7 mouse cellular contexts compared by ENCODE assay signal in the genomic region with DNA sequence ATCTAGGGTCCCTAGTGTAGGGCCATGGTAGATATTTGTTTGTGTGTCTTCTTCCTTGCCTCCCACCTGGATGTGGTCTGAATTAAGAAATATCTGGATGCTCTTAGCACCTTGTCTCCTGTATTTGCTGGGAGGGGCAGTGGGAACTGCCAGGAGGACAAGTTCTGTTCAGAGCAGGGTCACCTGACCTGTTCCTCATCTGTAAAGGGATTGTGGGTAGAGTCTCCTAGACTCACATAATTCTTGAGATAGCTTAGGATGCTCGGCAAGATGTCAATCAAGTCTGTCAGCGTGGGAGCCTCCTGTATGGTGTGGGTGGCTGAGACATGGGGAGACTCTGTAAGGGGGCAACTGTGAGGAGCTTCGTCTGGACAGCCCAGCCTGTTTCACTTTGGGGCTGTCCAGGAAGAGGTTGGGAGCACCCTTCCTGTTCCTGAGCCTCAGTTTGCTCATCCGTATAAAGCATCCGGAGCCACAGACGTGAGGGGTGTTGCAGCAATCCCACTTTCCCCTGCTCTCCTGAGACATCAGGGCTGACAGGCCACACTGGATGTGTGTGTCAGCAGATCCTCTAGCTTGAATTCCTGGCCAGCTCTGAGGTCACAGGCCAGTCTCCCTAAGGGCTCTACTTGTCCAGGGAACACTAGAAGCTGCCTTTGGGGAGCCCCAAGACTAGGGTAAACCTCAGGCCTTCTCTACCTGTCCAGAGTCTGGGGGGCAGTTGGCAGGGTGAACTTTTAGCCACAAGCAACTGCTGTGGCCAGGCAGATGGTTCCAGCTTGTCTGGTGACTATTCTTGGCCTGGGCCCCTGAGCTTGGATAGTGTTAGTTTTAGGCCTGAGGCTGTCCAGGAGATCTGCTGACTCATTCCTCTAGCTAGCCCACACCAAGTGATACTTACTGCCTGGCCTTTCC. TPM values are rescaled to one million over a fixed set of nuclear protein-coding genes. Genes with fewer than 3 reads are reported as not detected.
DNase-seq lines count a peak whose midpoint lies in the region; ATAC-seq and TF ChIP-seq lines count a peak whose summit lies in the region.

No protein-coding gene starts in this region.

- H3K36me3 ChIP-seq in ES-Bruce4 (ENCODE audit: control insufficient read depth, insufficient read depth, low read length, poor library complexity, severe bottlenecking) (peaks cover 44% of the 10 kb centered on the region), myocyte (ENCODE audit: control insufficient read depth, insufficient read depth) (peaks cover 30% of the 10 kb centered on the region)
- peaks cover 39% of the 10 kb centered on the region for H3K36me3 ChIP-seq in intestine, embryonic 15.5 days

- ATAC-seq in intestine, embryonic 15.5 days = no peak
- ATAC-seq in CD4-positive, CD25-positive, alpha-beta regulatory T cell, adult 4 months = no peak

- peak overlapping the region; percentile 83 for H3K9ac ChIP-seq in ES-Bruce4 (ENCODE audit: low read depth, poor library complexity, severe bottlenecking)
- H3K9ac ChIP-seq in intestine, embryonic 15.5 days = peak overlapping the region; percentile 80

- TF ChIP-seq EP300 in ES-Bruce4 (IDR thresholded peaks at IDR 0.05; ENCODE audit: insufficient read depth, low read depth, low read length) = no peak

- 78% methylated on average over 6 of the region's 6 CpGs for WGBS in intestine, embryonic 15.5 days

- TF ChIP-seq POLR2A in ES-Bruce4 (IDR thresholded peaks at IDR 0.05; ENCODE audit: insufficient read depth, low read length) (no peak), myocyte (IDR thresholded peaks at IDR 0.05; ENCODE audit: insufficient read length, low read depth) (no peak)

- peak overlapping the region; percentile 84 for H3K4me2 ChIP-seq in intestine, embryonic 15.5 days (replicated peaks)
- peak overlapping the region; percentile 100 for H3K4me2 ChIP-seq in myocyte (ENCODE audit: low read depth)

- H3K27me3 ChIP-seq in ES-Bruce4 (ENCODE audit: control insufficient read depth, insufficient read depth, low read length, poor library complexity, severe bottlenecking) = no peaks in the 10 kb centered on the region
- H3K27me3 ChIP-seq in intestine, embryonic 15.5 days (replicated peaks) = no peaks in the 10 kb centered on the region
- no peaks in the 10 kb centered on the region for H3K27me3 ChIP-seq in myocyte (ENCODE audit: control insufficient read depth, insufficient read depth, insufficient read length)

- H3ac ChIP-seq in myocyte (ENCODE audit: control insufficient read depth, insufficient read length) = no peak overlapping the region

- peaks cover 42% of the 10 kb centered on the region for H3K79me2 ChIP-seq in myocyte (ENCODE audit: control insufficient read depth, insufficient read depth)

- TF ChIP-seq CTCF in ES-Bruce4 (IDR thresholded peaks at IDR 0.05; ENCODE audit: low read depth, low read length) = no peak

- H3K4me3 ChIP-seq in ES-Bruce4 (ENCODE audit: low read depth, low read length) (peak overlapping the region; percentile 93), myocyte (peak overlapping the region; percentile 98)
- peak overlapping the region; percentile 72 for H3K4me3 ChIP-seq in intestine, embryonic 15.5 days (replicated peaks)

- H3K9me3 ChIP-seq in ES-Bruce4 (replicated peaks; ENCODE audit: control insufficient read depth, insufficient read depth, low read length, poor library complexity, severe bottlenecking) = no peaks in the 10 kb centered on the region
- no peaks in the 10 kb centered on the region for H3K9me3 ChIP-seq in intestine, embryonic 15.5 days

- H3K4me1 ChIP-seq in ES-Bruce4 (ENCODE audit: control insufficient read depth, insufficient read depth, low read length) = peaks cover 1% of the 10 kb centered on the region
- H3K4me1 ChIP-seq in intestine, embryonic 15.5 days (replicated peaks) = peaks cover 24% of the 10 kb centered on the region

- DNase-seq in 3T3-L1 (ENCODE audit: low read depth, low spot score) = peak; percentile 91
- DNase-seq in gastrocnemius, adult 8-10 months (ENCODE audit: low spot score in 2 of 2) = peak; percentile 68 to 80
- DNase-seq in natural killer cell, adult 2 months (ENCODE audit: low spot score in 2 of 2) = no peak

- peak overlapping the region; percentile 58 for H3K27ac ChIP-seq in ES-Bruce4 (ENCODE audit: insufficient read depth, low read length)
- no peak overlapping the region for H3K27ac ChIP-seq in intestine, embryonic 15.5 days

TF ChIP-seq in myocyte, 11 proteins besides CTCF, POLR2A, EP300 and RAD21:
- TF ChIP-seq POLR2AphosphoS2 (IDR thresholded peaks at IDR 0.05; ENCODE audit: insufficient read length, low read depth) (peak; percentile 15), MYOD1 (IDR thresholded peaks at IDR 0.05; ENCODE audit: control insufficient read depth in 1 of 3, insufficient read length in 2 of 3, low read depth in 2 of 3) (peak in 2 of 3 experiments; percentile 41 to 78), MYOG (IDR thresholded peaks at IDR 0.05; ENCODE audit: control insufficient read depth in 1 of 3, insufficient read depth in 1 of 3, insufficient read length in 2 of 3, low read depth in 2 of 3) (peak; percentile 45 to 92 (median 74)), TCF12 (IDR thresholded peaks at IDR 0.05; ENCODE audit: insufficient read depth, poor library complexity, severe bottlenecking) (peak; percentile 34), USF1 (IDR thresholded peaks at IDR 0.05; ENCODE audit: low read depth) (peak; percentile 39), E2F4 (IDR thresholded peaks at IDR 0.05; ENCODE audit: insufficient read depth) (no peak), TCF3 (IDR thresholded peaks at IDR 0.05; ENCODE audit: insufficient read length, low read depth) (no peak)

RNA-seq across cellular contexts. Expression of gene Cdc34, which starts 2.0 kb away (rescaled TPM):
- polyA plus RNA-seq in ES-Bruce4 (2011; ENCODE audit: insufficient read depth, insufficient read length, low read depth, missing spikeins) = 299 and 319 TPM in 2 replicates
- total RNA-seq in gastrocnemius, adult 8-10 months (2022) = 100 to 1,000 TPM; 381 to 451 (median 390) TPM
- polyA plus RNA-seq in intestine, embryonic 15.5 days (2015; fragmentation: Nextera tagmentation; extraction: Ambion mirVana) = 137 and 144 TPM in 2 replicates
- 299 TPM for polyA plus RNA-seq in myocyte (2012; fragmentation: generic; extraction: Trizol)
- 10 to 100 TPM; 20.8 to 27.3 TPM for polyA plus RNA-seq in CD4-positive, CD25-positive, alpha-beta regulatory T cell, adult 4 months (2017; shearing (Covaris generic))

RNA-seq across cellular contexts. Expression of gene Gzmm, which starts 4.8 kb away (rescaled TPM):
- polyA plus RNA-seq in ES-Bruce4 (2011; ENCODE audit: insufficient read depth, insufficient read length, low read depth, missing spikeins) (2.8 and 3.6 TPM in 2 replicates), myocyte (2012; fragmentation: generic; extraction: Trizol) (0.71 TPM)
- 10 to 100 TPM in 3 of 4 experiments, 1 to 10 TPM in 1; 9.9 to 15.9 (median 10.2) TPM for total RNA-seq in gastrocnemius, adult 8-10 months (2022)
- 0.52 and 0.76 TPM in 2 replicates for polyA plus RNA-seq in intestine, embryonic 15.5 days (2015; fragmentation: Nextera tagmentation; extraction: Ambion mirVana)
- 1 to 10 TPM in 1 of 2 experiments, under 1 TPM in 1; 0.49 to 1.1 TPM for polyA plus RNA-seq in CD4-positive, CD25-positive, alpha-beta regulatory T cell, adult 4 months (2017; shearing (Covaris generic))

RNA-seq across cellular contexts. Expression of gene Tpgs1, which starts 14.8 kb away (rescaled TPM):
- 11.3 and 14.5 TPM in 2 replicates for polyA plus RNA-seq in ES-Bruce4 (2011; ENCODE audit: insufficient read depth, insufficient read length, low read depth, missing spikeins)
- 10 to 100 TPM; 17.6 to 21.1 (median 20.1) TPM for total RNA-seq in gastrocnemius, adult 8-10 months (2022)
- 62.8 and 63.0 TPM in 2 replicates for polyA plus RNA-seq in intestine, embryonic 15.5 days (2015; fragmentation: Nextera tagmentation; extraction: Ambion mirVana)
- polyA plus RNA-seq in myocyte (2012; fragmentation: generic; extraction: Trizol) = 80.2 TPM
- 10 to 100 TPM; 16.6 to 19.5 TPM for polyA plus RNA-seq in CD4-positive, CD25-positive, alpha-beta regulatory T cell, adult 4 months (2017; shearing (Covaris generic))

RNA-seq across cellular contexts. Expression of gene Madcam1, which starts 19.6 kb away (rescaled TPM):
- 1.9 and 2.6 TPM in 2 replicates for polyA plus RNA-seq in ES-Bruce4 (2011; ENCODE audit: insufficient read depth, insufficient read length, low read depth, missing spikeins)
- not detected for total RNA-seq in gastrocnemius, adult 8-10 months (2022)
- polyA plus RNA-seq in intestine, embryonic 15.5 days (2015; fragmentation: Nextera tagmentation; extraction: Ambion mirVana) = 23.6 and 28.6 TPM in 2 replicates
- polyA plus RNA-seq in myocyte (2012; fragmentation: generic; extraction: Trizol) = not detected
- under 1 TPM; 0.23 to 0.73 TPM for polyA plus RNA-seq in CD4-positive, CD25-positive, alpha-beta regulatory T cell, adult 4 months (2017; shearing (Covaris generic))

RNA-seq across cellular contexts. Expression of gene Bsg, which starts 20.3 kb away (rescaled TPM):
- polyA plus RNA-seq in ES-Bruce4 (2011; ENCODE audit: insufficient read depth, insufficient read length, low read depth, missing spikeins) (445 and 449 TPM in 2 replicates), myocyte (2012; fragmentation: generic; extraction: Trizol) (1,268 TPM)
- 100 to 1,000 TPM; 524 to 920 (median 651) TPM for total RNA-seq in gastrocnemius, adult 8-10 months (2022)
- polyA plus RNA-seq in intestine, embryonic 15.5 days (2015; fragmentation: Nextera tagmentation; extraction: Ambion mirVana) = 1,119 and 1,131 TPM in 2 replicates
- polyA plus RNA-seq in CD4-positive, CD25-positive, alpha-beta regulatory T cell, adult 4 months (2017; shearing (Covaris generic)) = 100 to 1,000 TPM; 127 to 129 TPM

Comparison
In these comparisons a context has a peak if more than half of its experiments do, and no peak if none do; other contexts are left out.
1. DNase-seq: peak in 3T3-L1 (single experiment) and gastrocnemius, adult 8-10 months (2 of 2); none in natural killer cell, adult 2 months (0 of 2).
2. Peak in every context shown above with its lines, with median percentiles within 50 percentile points of each other: H3K4me3 ChIP-seq.